In the genomic region with DNA sequence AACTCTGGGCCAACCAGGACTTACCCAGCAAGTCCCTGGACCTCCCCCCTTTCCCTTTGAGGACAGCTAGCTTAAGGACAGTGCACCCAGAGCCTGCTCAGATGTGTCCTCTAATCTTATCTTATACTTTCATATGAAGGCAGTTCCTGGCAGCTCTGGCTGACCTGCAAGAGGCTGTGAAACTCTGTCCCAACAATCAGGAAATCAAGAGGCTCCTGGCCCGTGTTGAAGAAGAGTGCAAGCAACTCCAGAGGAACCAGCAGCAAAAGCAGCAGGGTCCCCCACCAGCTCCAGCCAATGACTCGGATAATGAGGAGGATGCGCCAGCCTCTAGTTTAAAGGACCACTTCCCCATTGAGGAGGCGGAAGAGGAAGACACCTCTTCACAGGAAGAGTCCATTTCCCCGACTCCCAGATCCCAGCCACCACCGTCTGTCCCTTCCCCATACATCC, we compare ENCODE assay signal across 12 mouse cellular contexts. TPM values are rescaled to one million over a fixed set of nuclear protein-coding genes. Genes with fewer than 3 reads are reported as not detected.
DNase-seq lines count a peak whose midpoint lies in the region; ATAC-seq and TF ChIP-seq lines count a peak whose summit lies in the region.
"Had no signal": no experiment of that assay in that cellular context is flagged by ENCODE, and none has a peak within 500 bp of the region (broad histone marks: within the 10 kb centered on the region; RNA-seq: fewer than 3 reads in every experiment).

No protein-coding gene starts in this region.

- H3K4me1 ChIP-seq in kidney, adult 2 months (ENCODE audit: control insufficient read depth, insufficient read depth, low read length): peaks cover 7% of the 10 kb centered on the region; the same call in 1 of the 2 replicates
- H3K4me1 ChIP-seq in small intestine, adult 2 months (ENCODE audit: control insufficient read depth, insufficient read depth, insufficient read length, low read length): peaks cover 20% of the 10 kb centered on the region

- no peak overlapping the region for H3K4me3 ChIP-seq in kidney, adult 2 months (ENCODE audit: insufficient read depth, low read depth, low read length)
- no peak overlapping the region for H3K4me3 ChIP-seq in small intestine, adult 2 months (ENCODE audit: low read depth, low read length)
- H3K4me3 ChIP-seq: neural tube, embryonic 12.5 days had no signal

- peaks cover 2% of the 10 kb centered on the region; the same call in 1 of the 2 replicates for H3K36me3 ChIP-seq in kidney, adult 2 months (ENCODE audit: control insufficient read depth, insufficient read depth, low read length)
- peaks cover 26% of the 10 kb centered on the region for H3K36me3 ChIP-seq in small intestine, adult 2 months (ENCODE audit: control insufficient read depth, insufficient read depth, low read length)

- H3K27ac ChIP-seq in kidney, adult 2 months (ENCODE audit: insufficient read depth, low read depth, low read length): peak overlapping the region; percentile 84
- H3K27ac ChIP-seq in small intestine, adult 2 months (ENCODE audit: insufficient read depth, low read depth, low read length): peak overlapping the region; percentile 79
- H3K27ac ChIP-seq: neural tube, embryonic 12.5 days had no signal

- no peak for TF ChIP-seq CTCF in kidney, adult 2 months (conservative IDR thresholded peaks at IDR 0.05; ENCODE audit: insufficient read depth, insufficient read length, low read depth, low read length)
- no peak for TF ChIP-seq CTCF in small intestine, adult 2 months (IDR thresholded peaks at IDR 0.05; ENCODE audit: extremely low read depth, insufficient read length, insufficient replicate concordance, low read depth, low read length)

- TF ChIP-seq POLR2A in kidney, adult 2 months (IDR thresholded peaks at IDR 0.05; ENCODE audit: low read depth, low read length): no peak
- TF ChIP-seq POLR2A in small intestine, adult 2 months (IDR thresholded peaks at IDR 0.05; ENCODE audit: low read depth, low read length): no peak

- 79% methylated on average over 6 of the region's 6 CpGs for WGBS in kidney, adult 2 months
- 82% methylated on average over 6 of the region's 6 CpGs for WGBS in small intestine, adult 2 months

- H3K27me3 ChIP-seq in kidney, adult 2 months (replicated peaks; ENCODE audit: control insufficient read depth, insufficient read depth, low read length): no peaks in the 10 kb centered on the region
- H3K27me3 ChIP-seq in small intestine, adult 2 months (ENCODE audit: control insufficient read depth, insufficient read depth, low read length): no peaks in the 10 kb centered on the region
- H3K27me3 ChIP-seq: neural tube, embryonic 12.5 days had no signal

- no peak for DNase-seq in kidney, adult 2 months
- DNase-seq in kidney, postnatal 36 days: no peak
- DNase-seq in c-Kit-positive CD71-positive TER-119-negative erythroid progenitor cells, embryonic 14.5 days (ENCODE audit: low read depth): peak; percentile 6
- DNase-seq in retina, embryonic 14.5 days (ENCODE audit: low spot score): no peak
- no peak for DNase-seq in cerebellum, adult 11-12 months
- DNase-seq: cerebellum, adult 9-11 months; left cerebral cortex, postnatal 4 days; midbrain, embryonic 14.5 days; retina, postnatal 1 day had no signal

- ATAC-seq in granulocyte monocyte progenitor cell, adult 5-6 weeks (replicated peaks; ENCODE audit: poor library complexity, severe bottlenecking): peak; percentile 59

RNA-seq across cellular contexts. Expression of a gene that starts 39.8 kb away (rescaled TPM):
- polyA plus RNA-seq in kidney, adult 2 months (2012; rRNA removed): 65.6 and 74.6 TPM in 2 replicates
- total RNA-seq in granulocyte monocyte progenitor cell, adult 5-6 weeks (2014; fragmentation: Nextera tagmentation): 6.3 and 11.1 TPM in 2 replicates
- 9.2 and 9.7 TPM in 2 replicates for total RNA-seq in granulocyte monocyte progenitor cell, adult 5-6 weeks (2017)
- polyA plus RNA-seq in small intestine, adult 2 months (2012; rRNA removed): 17.5 and 30.4 TPM in 2 replicates
